In genomic region chrX:136171189-136172117, GRCm38 (mm10) we compare ENCODE assay signal across 8 mouse cellular contexts. TPM values are rescaled to one million over a fixed set of nuclear protein-coding genes. Genes with fewer than 3 reads are reported as not detected.
DNase-seq lines count a peak whose midpoint lies in the region; ATAC-seq and TF ChIP-seq lines count a peak whose summit lies in the region.

No protein-coding gene starts in this region.

- H3K27ac ChIP-seq in embryonic facial prominence, embryonic 14.5 days (replicated peaks; ENCODE audit: low read depth, low read length), result peak overlapping the region; percentile 91
- peak overlapping the region; percentile 80 for H3K27ac ChIP-seq in heart, adult 2 months
- H3K27ac ChIP-seq in limb, embryonic 10.5 days, result peak overlapping the region; percentile 90
- peak overlapping the region; percentile 89 for H3K27ac ChIP-seq in midbrain, embryonic 10.5 days (replicated peaks)
- H3K27ac ChIP-seq in stomach, embryonic 15.5 days, result peak overlapping the region; percentile 85

- no peaks in the 10 kb centered on the region for H3K79me2 ChIP-seq in heart, adult 2 months (replicated peaks; ENCODE audit: control insufficient read depth, insufficient read depth, low read length)

- intact Hi-C loops in heart, adult 2 months (cut with DNase I), result loop anchor here (5.0 kb wide), 1 partner anchor 876 kb away; the partner anchor contains the start of gene Fam199x

- peak overlapping the region; percentile 54 for H3K4me2 ChIP-seq in embryonic facial prominence, embryonic 14.5 days (ENCODE audit: low read depth, low read length)
- peak overlapping the region; percentile 48 for H3K4me2 ChIP-seq in stomach, embryonic 15.5 days

- H3K36me3 ChIP-seq in embryonic facial prominence, embryonic 14.5 days (ENCODE audit: control insufficient read depth, insufficient read depth, low read length), result 0 out of 2 replicates have a peak, but pooled peaks cover 4% of the 10 kb centered on the region
- H3K36me3 ChIP-seq in heart, adult 2 months (ENCODE audit: control insufficient read depth, insufficient read depth, low read length), result no peaks in the 10 kb centered on the region
- H3K36me3 ChIP-seq in limb, embryonic 10.5 days, result peaks cover 12% of the 10 kb centered on the region
- H3K36me3 ChIP-seq in midbrain, embryonic 10.5 days, result peaks cover 10% of the 10 kb centered on the region; the same call in 1 of the 2 replicates
- H3K36me3 ChIP-seq in stomach, embryonic 15.5 days, result no peaks in the 10 kb centered on the region

- peak overlapping the region; percentile 55 for H3K4me3 ChIP-seq in embryonic facial prominence, embryonic 14.5 days (ENCODE audit: low read depth, low read length)
- peak overlapping the region; percentile 61 for H3K4me3 ChIP-seq in heart, adult 2 months
- H3K4me3 ChIP-seq in limb, embryonic 10.5 days, result peak overlapping the region; percentile 64
- peak overlapping the region; percentile 65 for H3K4me3 ChIP-seq in midbrain, embryonic 10.5 days
- peak overlapping the region; percentile 54 for H3K4me3 ChIP-seq in stomach, embryonic 15.5 days (replicated peaks)

- no peak for TF ChIP-seq EP300 in heart, adult 2 months (IDR thresholded peaks at IDR 0.05; ENCODE audit: insufficient read depth, low read depth, low read length)

- TF ChIP-seq CTCF in heart, adult 2 months (IDR thresholded peaks at IDR 0.05), result no peak

- H3K9me3 ChIP-seq in embryonic facial prominence, embryonic 14.5 days (ENCODE audit: control insufficient read depth, low read length), result no peaks in the 10 kb centered on the region
- H3K9me3 ChIP-seq in limb, embryonic 10.5 days (replicated peaks), result no peaks in the 10 kb centered on the region
- no peaks in the 10 kb centered on the region for H3K9me3 ChIP-seq in midbrain, embryonic 10.5 days (replicated peaks)
- no peaks in the 10 kb centered on the region for H3K9me3 ChIP-seq in stomach, embryonic 15.5 days

- TF ChIP-seq POLR2A in heart, adult 2 months (IDR thresholded peaks at IDR 0.05; ENCODE audit: insufficient read depth, low read depth, low read length), result no peak

- ATAC-seq in embryonic facial prominence, embryonic 14.5 days (ENCODE audit: low read depth), result peak; percentile 77
- ATAC-seq in stomach, embryonic 15.5 days (ENCODE audit: insufficient read depth, low FRiP score, low read depth), result peak; percentile 71

- peak overlapping the region; percentile 77 for H3K9ac ChIP-seq in embryonic facial prominence, embryonic 14.5 days (ENCODE audit: low read depth, low read length)
- H3K9ac ChIP-seq in heart, adult 2 months (ENCODE audit: low read depth, low read length), result peak overlapping the region; percentile 83
- H3K9ac ChIP-seq in stomach, embryonic 15.5 days, result peak overlapping the region; percentile 37

- peak; percentile 83 for DNase-seq in 3T3-L1 (ENCODE audit: low read depth, low spot score)
- peak; percentile 68 to 71 for DNase-seq in adrenal gland, postnatal 36 days
- peak; percentile 90 for DNase-seq in embryonic facial prominence, embryonic 14.5 days (ENCODE audit: low spot score)
- peak; percentile 55 to 60 for DNase-seq in heart, adult 2 months
- peak; percentile 36 to 49 for DNase-seq in kidney, adult 8-10 months
- DNase-seq in limb, embryonic 10.5 days (ENCODE audit: low spot score), result peak; percentile 65
- peak; percentile 72 for DNase-seq in midbrain, embryonic 10.5 days (ENCODE audit: low spot score)

- WGBS in embryonic facial prominence, embryonic 14.5 days, result 24% methylated on average over 24 of the region's 24 CpGs
- WGBS in heart, adult 2 months, result 19% methylated on average over 24 of the region's 24 CpGs
- WGBS in limb, embryonic 10.5 days, result 18% methylated on average over 24 of the region's 24 CpGs
- WGBS in midbrain, embryonic 10.5 days, result 21% methylated on average over 24 of the region's 24 CpGs
- 18% methylated on average over 24 of the region's 24 CpGs for WGBS in stomach, embryonic 15.5 days

- H3K4me1 ChIP-seq in embryonic facial prominence, embryonic 14.5 days (ENCODE audit: control insufficient read depth, insufficient read depth, low read length), result no peaks in the 10 kb centered on the region
- no peaks in the 10 kb centered on the region for H3K4me1 ChIP-seq in heart, adult 2 months (ENCODE audit: control insufficient read depth, insufficient read depth, low read length)
- no peaks in the 10 kb centered on the region for H3K4me1 ChIP-seq in limb, embryonic 10.5 days
- H3K4me1 ChIP-seq in midbrain, embryonic 10.5 days, result peaks cover 6% of the 10 kb centered on the region; the same call in 1 of the 2 replicates
- no peaks in the 10 kb centered on the region for H3K4me1 ChIP-seq in stomach, embryonic 15.5 days

- H3K27me3 ChIP-seq in embryonic facial prominence, embryonic 14.5 days (replicated peaks; ENCODE audit: control insufficient read depth, insufficient read depth, low read length), result peaks cover 6% of the 10 kb centered on the region
- no peaks in the 10 kb centered on the region for H3K27me3 ChIP-seq in heart, adult 2 months (ENCODE audit: control insufficient read depth, insufficient read depth, low read length)
- peaks cover 81% of the 10 kb centered on the region for H3K27me3 ChIP-seq in limb, embryonic 10.5 days (ENCODE audit: low read depth, poor library complexity, severe bottlenecking)
- H3K27me3 ChIP-seq in midbrain, embryonic 10.5 days (ENCODE audit: low read depth, poor library complexity, severe bottlenecking), result peaks cover 59% of the 10 kb centered on the region
- no peaks in the 10 kb centered on the region for H3K27me3 ChIP-seq in stomach, embryonic 15.5 days (replicated peaks)

RNA-seq across cellular contexts. Expression of gene Tceal8, which starts 0.7 kb away (rescaled TPM):
- total RNA-seq in adrenal gland, postnatal 36 days (2021), result 10 to 100 TPM; 53.8 to 56.6 TPM
- 216 and 224 TPM in 2 replicates for polyA plus RNA-seq in embryonic facial prominence, embryonic 14.5 days (2014; fragmentation: Nextera tagmentation; extraction: Ambion mirVana)
- 10 to 100 TPM; 14.4 to 15.4 TPM for total RNA-seq in heart, adult 2 months (2021)
- 7.8 and 15.1 TPM in 2 replicates for polyA plus RNA-seq in heart, adult 2 months (2012; rRNA removed)
- polyA plus RNA-seq in limb, embryonic 10.5 days (2016; fragmentation: Nextera tagmentation; extraction: Ambion mirVana), result 201 and 220 TPM in 2 replicates
- 178 and 192 TPM in 2 replicates for polyA plus RNA-seq in midbrain, embryonic 10.5 days (2016; fragmentation: Nextera tagmentation; extraction: Ambion mirVana)
- polyA plus RNA-seq in stomach, embryonic 15.5 days (2015; fragmentation: Nextera tagmentation; extraction: Ambion mirVana), result 188 and 195 TPM in 2 replicates

RNA-seq across cellular contexts. Expression of gene Tceal5, which starts 32.2 kb away (rescaled TPM):
- 1 to 10 TPM in 1 of 2 experiments, not detected in 1; 1.8 TPM for total RNA-seq in adrenal gland, postnatal 36 days (2021)
- polyA plus RNA-seq in embryonic facial prominence, embryonic 14.5 days (2014; fragmentation: Nextera tagmentation; extraction: Ambion mirVana), result 6.6 and 7.0 TPM in 2 replicates
- total RNA-seq in heart, adult 2 months (2021), result under 1 TPM; 0.26 to 0.68 TPM
- 0.14 TPM in 1 of 2 replicates, not detected in the other for polyA plus RNA-seq in heart, adult 2 months (2012; rRNA removed)
- 3.2 and 4.7 TPM in 2 replicates for polyA plus RNA-seq in limb, embryonic 10.5 days (2016; fragmentation: Nextera tagmentation; extraction: Ambion mirVana)
- 3.1 and 3.4 TPM in 2 replicates for polyA plus RNA-seq in midbrain, embryonic 10.5 days (2016; fragmentation: Nextera tagmentation; extraction: Ambion mirVana)
- polyA plus RNA-seq in stomach, embryonic 15.5 days (2015; fragmentation: Nextera tagmentation; extraction: Ambion mirVana), result 5.4 and 5.8 TPM in 2 replicates

RNA-seq across cellular contexts. Expression of gene Bex4, which starts 32.7 kb away (rescaled TPM):
- 1 to 10 TPM; 8.3 to 9.5 TPM for total RNA-seq in adrenal gland, postnatal 36 days (2021)
- 34.1 and 35.0 TPM in 2 replicates for polyA plus RNA-seq in embryonic facial prominence, embryonic 14.5 days (2014; fragmentation: Nextera tagmentation; extraction: Ambion mirVana)
- 1 to 10 TPM in 1 of 2 experiments, under 1 TPM in 1; 0.44 to 1.3 TPM for total RNA-seq in heart, adult 2 months (2021)
- polyA plus RNA-seq in heart, adult 2 months (2012; rRNA removed), result 0.44 and 0.66 TPM in 2 replicates
- polyA plus RNA-seq in limb, embryonic 10.5 days (2016; fragmentation: Nextera tagmentation; extraction: Ambion mirVana), result 67.9 and 81.2 TPM in 2 replicates
- 88.7 and 106 TPM in 2 replicates for polyA plus RNA-seq in midbrain, embryonic 10.5 days (2016; fragmentation: Nextera tagmentation; extraction: Ambion mirVana)
- polyA plus RNA-seq in stomach, embryonic 15.5 days (2015; fragmentation: Nextera tagmentation; extraction: Ambion mirVana), result 123 and 143 TPM in 2 replicates

RNA-seq across cellular contexts. Expression of gene Tceal7, which starts 43.1 kb away (rescaled TPM):
- total RNA-seq in adrenal gland, postnatal 36 days (2021), result not detected
- 271 and 420 TPM in 2 replicates for polyA plus RNA-seq in embryonic facial prominence, embryonic 14.5 days (2014; fragmentation: Nextera tagmentation; extraction: Ambion mirVana)
- total RNA-seq in heart, adult 2 months (2021), result under 1 TPM; 0.34 to 0.86 TPM
- polyA plus RNA-seq in heart, adult 2 months (2012; rRNA removed), result 0.18 TPM in 1 of 2 replicates, not detected in the other
- 0.44 and 0.64 TPM in 2 replicates for polyA plus RNA-seq in limb, embryonic 10.5 days (2016; fragmentation: Nextera tagmentation; extraction: Ambion mirVana)
- polyA plus RNA-seq in midbrain, embryonic 10.5 days (2016; fragmentation: Nextera tagmentation; extraction: Ambion mirVana), result 0.70 TPM in 2 replicates
- polyA plus RNA-seq in stomach, embryonic 15.5 days (2015; fragmentation: Nextera tagmentation; extraction: Ambion mirVana), result 1.5 and 5.1 TPM in 2 replicates

RNA-seq across cellular contexts. Expression of gene Bex1, which starts 43.9 kb away (rescaled TPM):
- total RNA-seq in adrenal gland, postnatal 36 days (2021), result 10 to 100 TPM in 1 of 2 experiments, 1 to 10 TPM in 1; 9.7 to 14.6 TPM
- polyA plus RNA-seq in embryonic facial prominence, embryonic 14.5 days (2014; fragmentation: Nextera tagmentation; extraction: Ambion mirVana), result 131 and 140 TPM in 2 replicates
- 1 to 10 TPM; 1.8 to 3.7 TPM for total RNA-seq in heart, adult 2 months (2021)
- 2.0 and 2.4 TPM in 2 replicates for polyA plus RNA-seq in heart, adult 2 months (2012; rRNA removed)
- 100 and 107 TPM in 2 replicates for polyA plus RNA-seq in limb, embryonic 10.5 days (2016; fragmentation: Nextera tagmentation; extraction: Ambion mirVana)
- 139 and 163 TPM in 2 replicates for polyA plus RNA-seq in midbrain, embryonic 10.5 days (2016; fragmentation: Nextera tagmentation; extraction: Ambion mirVana)
- 106 and 124 TPM in 2 replicates for polyA plus RNA-seq in stomach, embryonic 15.5 days (2015; fragmentation: Nextera tagmentation; extraction: Ambion mirVana)

Comparison
In these comparisons a context has a peak if more than half of its experiments do, and no peak if none do; other contexts are left out.
1. Peak in every context shown above with its lines: DNase-seq, ATAC-seq, H3K4me3 ChIP-seq and H3K27ac ChIP-seq.
2. RNA of gene Tceal8, which starts 0.7 kb away (polyA plus RNA-seq): 216 to 224 TPM in embryonic facial prominence, embryonic 14.5 days, 201 to 220 TPM in limb, embryonic 10.5 days, 178 to 192 TPM in midbrain, embryonic 10.5 days and 188 to 195 TPM in stomach, embryonic 15.5 days; 7.8 to 15.1 TPM in heart, adult 2 months; every median in the first group is over 10 times any median in the second.
3. RNA of gene Bex4, which starts 32.7 kb away (polyA plus RNA-seq): 123 to 143 TPM in stomach, embryonic 15.5 days, 88.7 to 106 TPM in midbrain, embryonic 10.5 days, 67.9 to 81.2 TPM in limb, embryonic 10.5 days and 34.1 to 35.0 TPM in embryonic facial prominence, embryonic 14.5 days; 0.44 to 0.66 TPM in heart, adult 2 months; every median in the first group is over 10 times any median in the second.